ENCODE assay signal across 16 mouse cellular contexts in the genomic region with DNA sequence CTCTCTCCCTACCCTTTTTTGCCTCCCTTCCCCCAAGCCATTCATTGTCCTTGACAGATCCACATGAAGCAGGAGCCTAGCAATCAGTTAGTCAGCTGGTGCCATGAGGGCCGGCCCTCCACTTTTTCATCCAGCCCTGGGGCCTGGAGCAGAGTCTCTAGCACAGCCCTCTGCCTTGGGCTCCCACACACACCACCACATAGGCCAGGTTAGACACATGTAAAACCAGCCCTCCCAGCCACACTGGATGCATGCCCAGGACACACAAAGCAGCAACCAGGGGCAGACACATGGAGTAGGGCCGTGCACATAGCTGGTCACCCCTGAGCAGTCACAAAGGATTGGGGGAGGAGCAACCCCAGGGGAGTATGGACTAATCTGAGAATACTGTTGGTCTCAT. TPM values are rescaled to one million over a fixed set of nuclear protein-coding genes. Genes with fewer than 3 reads are reported as not detected.
DNase-seq lines count a peak whose midpoint lies in the region; ATAC-seq and TF ChIP-seq lines count a peak whose summit lies in the region.
"Had no signal": no experiment of that assay in that cellular context is flagged by ENCODE, and none has a peak within 500 bp of the region (broad histone marks: within the 10 kb centered on the region; RNA-seq: fewer than 3 reads in every experiment).

No protein-coding gene starts in this region.

- no peak overlapping the region for H3K27ac ChIP-seq in kidney, embryonic 15.5 days
- no peak overlapping the region for H3K27ac ChIP-seq in forebrain, postnatal 0 days (ENCODE audit: low read depth, low read length)
- H3K27ac ChIP-seq in midbrain, embryonic 16.5 days (ENCODE audit: low read length), result no peak overlapping the region
- H3K27ac ChIP-seq: left cerebral cortex, adult 2 months; liver, embryonic 12.5 days had no signal

- ATAC-seq in kidney, embryonic 15.5 days (replicated peaks; ENCODE audit: low FRiP score), result peak; percentile 64; the same call in 1 of the 2 replicates
- peak; percentile 61 for ATAC-seq in forebrain, postnatal 0 days
- ATAC-seq in midbrain, embryonic 16.5 days, result peak; percentile 61; the same call in 1 of the 2 replicates
- ATAC-seq: liver, embryonic 12.5 days had no signal

- H3K9ac ChIP-seq in kidney, embryonic 15.5 days, result no peak overlapping the region
- H3K9ac ChIP-seq in forebrain, postnatal 0 days, result no peak overlapping the region
- no peak overlapping the region for H3K9ac ChIP-seq in midbrain, embryonic 16.5 days (ENCODE audit: low read depth, low read length)
- H3K9ac ChIP-seq: liver, embryonic 12.5 days had no signal

- TF ChIP-seq CTCF in forebrain, postnatal 0 days (IDR thresholded peaks at IDR 0.05; ENCODE audit: low read depth), result no peak

- H3K4me2 ChIP-seq in kidney, embryonic 15.5 days, result no peak overlapping the region
- H3K4me2 ChIP-seq in forebrain, postnatal 0 days (ENCODE audit: low read depth), result no peak overlapping the region
- no peak overlapping the region for H3K4me2 ChIP-seq in midbrain, embryonic 16.5 days (ENCODE audit: low read length)
- H3K4me2 ChIP-seq: liver, embryonic 12.5 days had no signal

- no peak for DNase-seq in kidney, postnatal 14 days
- DNase-seq in embryo, embryonic 10 days (ENCODE audit: low spot score), result peak; percentile 28
- DNase-seq in forebrain, postnatal 0 days, result no peak
- DNase-seq in frontal cortex, adult 2 months (ENCODE audit: extremely low spot score in 1 of 2, low spot score in 1 of 2), result no peak
- DNase-seq in frontal cortex, postnatal 36 days (ENCODE audit: low spot score in 2 of 2), result no peak
- no peak for DNase-seq in cerebellum, adult 9-10 months
- DNase-seq: cerebellum, adult 18-20 months; heart, postnatal 10 days; kidney, adult 8-10 months; spleen, adult 18-20 months had no signal

- 0 out of 2 replicates have a peak, but pooled peaks cover 5% of the 10 kb centered on the region for H3K4me1 ChIP-seq in kidney, embryonic 15.5 days
- H3K4me1 ChIP-seq in forebrain, postnatal 0 days (ENCODE audit: insufficient read depth), result no peaks in the 10 kb centered on the region
- H3K4me1 ChIP-seq in midbrain, embryonic 16.5 days (ENCODE audit: control insufficient read depth, insufficient read depth, low read length), result peaks cover 2% of the 10 kb centered on the region; the same call in 1 of the 2 replicates
- H3K4me1 ChIP-seq: liver, embryonic 12.5 days had no signal

- 18% methylated on average over 2 of the region's 2 CpGs for WGBS in kidney, embryonic 15.5 days
- WGBS in forebrain, postnatal 0 days, result 17% methylated on average over 2 of the region's 2 CpGs
- 6% methylated on average over 2 of the region's 2 CpGs for WGBS in midbrain, embryonic 16.5 days

- no peaks in the 10 kb centered on the region for H3K9me3 ChIP-seq in kidney, embryonic 15.5 days (replicated peaks)
- no peaks in the 10 kb centered on the region for H3K9me3 ChIP-seq in forebrain, postnatal 0 days (ENCODE audit: low read length)
- H3K9me3 ChIP-seq in midbrain, embryonic 16.5 days (replicated peaks; ENCODE audit: control insufficient read depth, low read length, poor library complexity, severe bottlenecking), result no peaks in the 10 kb centered on the region
- H3K9me3 ChIP-seq: G1E; liver, embryonic 12.5 days had no signal

- 0 out of 2 replicates have a peak, but pooled peaks cover 3% of the 10 kb centered on the region for H3K27me3 ChIP-seq in kidney, embryonic 15.5 days
- H3K27me3 ChIP-seq in forebrain, postnatal 0 days (ENCODE audit: insufficient read depth, low read length), result no peaks in the 10 kb centered on the region
- no peaks in the 10 kb centered on the region for H3K27me3 ChIP-seq in midbrain, embryonic 16.5 days (ENCODE audit: control insufficient read depth, insufficient read depth, low read depth, low read length)

- no peaks in the 10 kb centered on the region for H3K36me3 ChIP-seq in kidney, embryonic 15.5 days
- peaks cover 26% of the 10 kb centered on the region for H3K36me3 ChIP-seq in forebrain, postnatal 0 days (ENCODE audit: insufficient read depth)
- peaks cover 14% of the 10 kb centered on the region; the same call in 1 of the 2 replicates for H3K36me3 ChIP-seq in midbrain, embryonic 16.5 days (ENCODE audit: control insufficient read depth, insufficient read depth, low read length)
- H3K36me3 ChIP-seq: G1E; liver, embryonic 12.5 days had no signal

- no peak overlapping the region for H3K4me3 ChIP-seq in kidney, embryonic 15.5 days (replicated peaks)
- H3K4me3 ChIP-seq in forebrain, postnatal 0 days (ENCODE audit: low read depth, low read length), result no peak overlapping the region
- H3K4me3 ChIP-seq in midbrain, embryonic 16.5 days (ENCODE audit: low read depth, low read length), result no peak overlapping the region
- H3K4me3 ChIP-seq: left cerebral cortex, adult 2 months; liver, embryonic 12.5 days had no signal

RNA-seq across cellular contexts. Expression of gene Kcnq2, which starts 32.9 kb away (rescaled TPM):
- polyA plus RNA-seq in kidney, embryonic 15.5 days (2015; fragmentation: Nextera tagmentation; extraction: Ambion mirVana), result 0.33 and 0.68 TPM in 2 replicates
- total RNA-seq in forebrain, postnatal 0 days (2014; rRNA removed), result 113 and 134 TPM in 2 replicates
- polyA plus RNA-seq in forebrain, postnatal 0 days (2015; fragmentation: Nextera tagmentation; extraction: Ambion mirVana), result 24.7 and 31.7 TPM in 2 replicates
- polyA plus RNA-seq in midbrain, embryonic 16.5 days (2015; fragmentation: Nextera tagmentation; extraction: Ambion mirVana), result 50.2 and 50.8 TPM in 2 replicates
- 167 and 170 TPM in 2 replicates for polyA plus RNA-seq in frontal cortex, adult 2 months (2012; rRNA removed)
- total RNA-seq: gastrocnemius, postnatal 4 days; heart, postnatal 10 days had no signal
- polyA plus RNA-seq: G1E had no signal

RNA-seq across cellular contexts. Expression of gene Eef1a2, which starts 54.7 kb away (rescaled TPM):
- 0.08 and 0.17 TPM in 2 replicates for polyA plus RNA-seq in kidney, embryonic 15.5 days (2015; fragmentation: Nextera tagmentation; extraction: Ambion mirVana)
- total RNA-seq in forebrain, postnatal 0 days (2014; rRNA removed), result 215 and 218 TPM in 2 replicates
- 12.8 and 17.5 TPM in 2 replicates for polyA plus RNA-seq in forebrain, postnatal 0 days (2015; fragmentation: Nextera tagmentation; extraction: Ambion mirVana)
- 10.0 and 11.0 TPM in 2 replicates for polyA plus RNA-seq in midbrain, embryonic 16.5 days (2015; fragmentation: Nextera tagmentation; extraction: Ambion mirVana)
- 939 and 990 TPM in 2 replicates for polyA plus RNA-seq in frontal cortex, adult 2 months (2012; rRNA removed)
- polyA plus RNA-seq: G1E; liver, embryonic 12.5 days had no signal

RNA-seq across cellular contexts. Expression of gene Chrna4, which starts 58.8 kb away (rescaled TPM):
- 4.1 and 5.0 TPM in 2 replicates for polyA plus RNA-seq in kidney, embryonic 15.5 days (2015; fragmentation: Nextera tagmentation; extraction: Ambion mirVana)
- 14.9 and 17.8 TPM in 2 replicates for total RNA-seq in forebrain, postnatal 0 days (2014; rRNA removed)
- polyA plus RNA-seq in forebrain, postnatal 0 days (2015; fragmentation: Nextera tagmentation; extraction: Ambion mirVana), result 12.1 and 24.2 TPM in 2 replicates
- 46.9 and 48.3 TPM in 2 replicates for polyA plus RNA-seq in midbrain, embryonic 16.5 days (2015; fragmentation: Nextera tagmentation; extraction: Ambion mirVana)
- 12.3 and 13.7 TPM in 2 replicates for polyA plus RNA-seq in frontal cortex, adult 2 months (2012; rRNA removed)
- polyA plus RNA-seq: G1E had no signal

Comparison
In these comparisons a context has a peak if more than half of its experiments do, and no peak if none do; other contexts are left out.
1. RNA of gene Kcnq2, which starts 32.9 kb away (polyA plus RNA-seq): 167 to 170 TPM in frontal cortex, adult 2 months, 50.2 to 50.8 TPM in midbrain, embryonic 16.5 days and 24.7 to 31.7 TPM in forebrain, postnatal 0 days; 0.33 to 0.68 TPM in kidney, embryonic 15.5 days; every median in the first group is over 10 times any median in the second.
2. RNA of gene Eef1a2, which starts 54.7 kb away (polyA plus RNA-seq): 939 to 990 TPM in frontal cortex, adult 2 months; 12.8 to 17.5 TPM in forebrain, postnatal 0 days, 10.0 to 11.0 TPM in midbrain, embryonic 16.5 days and 0.08 to 0.17 TPM in kidney, embryonic 15.5 days; every median in the first group is over 10 times any median in the second.
3. Peak in every context shown above with its lines, with median percentiles within 50 percentile points of each other: ATAC-seq.